Mouse (Mus musculus) layer of hippocampus, postnatal 10 days (tissue): ENCODE measurements around the gene Cog4. TPM values are rescaled to one million over a fixed set of nuclear protein-coding genes. Genes with fewer than 3 reads are reported as not detected.

Experiments
- DNase-seq, 2 experiments: peaks; one replicate each; pipeline ENCODE4 v3.0.0; 2021; ENCODE audit warnings: low spot score in 2 of 2
- long read RNA-seq: library from polyadenylated mRNA; stranded (forward); transcript quantifications from one replicate; pipeline ENCODE4 v2.0.0, GENCODE M21; 2023
- total RNA-seq, 2 experiments: library from RNA; stranded (reverse); gene quantifications; 2 replicates each; pipeline ENCODE4 v1.2.3; 2021

Gene Cog4
- total RNA-seq = 10 to 100 TPM; 49.4 to 52.1 TPM
- long read RNA-seq, transcript Cog4-201 (19 exons, 2,737 nt) = major isoform, 36 of 52 reads
- long read RNA-seq, partial matches to known transcripts = 7 of 52 reads
- long read RNA-seq, other reads (novel, unspliced or antisense) = 8 of 52 reads

- DNase-seq = peak; percentile 80 to 86
Observed at GRCm38 (mm10) chr8:110846405-110847170, at the start of gene Cog4, which contains the start of gene Sf3b3. Gene Cog4 (plus strand): TSS chr8:110846600. Gene Sf3b3 (minus strand): TSS chr8:110846787.

- DNase-seq = no peak
Observed at GRCm38 (mm10) chr8:110797086-110797485, 49.3 kb upstream of the Cog4 start.

- no peak for DNase-seq
Observed at GRCm38 (mm10) chr8:110802988-110803387, 43.4 kb upstream of the Cog4 start.

- DNase-seq = no peak
Observed at GRCm38 (mm10) chr8:110803856-110804255, 42.5 kb upstream of the Cog4 start.

- no peak for DNase-seq
Observed at GRCm38 (mm10) chr8:110804825-110805514, 41.4 kb upstream of the Cog4 start.

GRCm38 (mm10) chr8:110805669-110806068, 40.7 kb upstream of the Cog4 start, which contains the start of gene Il34:
Gene Il34 (minus strand): TSS chr8:110805924.
- no peak for DNase-seq

GRCm38 (mm10) chr8:110806146-110806545, 40.3 kb upstream of the Cog4 start:
- no peak for DNase-seq

- no peak for DNase-seq
Observed at GRCm38 (mm10) chr8:110808495-110809472, 37.6 kb upstream of the Cog4 start.

GRCm38 (mm10) chr8:110809831-110810230, 36.6 kb upstream of the Cog4 start:
- no peak for DNase-seq

- no peak for DNase-seq
Observed at GRCm38 (mm10) chr8:110810481-110811065, 35.8 kb upstream of the Cog4 start.

- DNase-seq = no peak
Observed at GRCm38 (mm10) chr8:110811116-110811515, 35.3 kb upstream of the Cog4 start.

GRCm38 (mm10) chr8:110811793-110812192, 34.6 kb upstream of the Cog4 start:
- DNase-seq = no peak

- DNase-seq = no peak
Observed at GRCm38 (mm10) chr8:110812349-110813080, 33.9 kb upstream of the Cog4 start.

GRCm38 (mm10) chr8:110813081-110813812, 33.2 kb upstream of the Cog4 start:
- no peak for DNase-seq

- DNase-seq = no peak
Observed at GRCm38 (mm10) chr8:110815308-110815707, 31.1 kb upstream of the Cog4 start.

GRCm38 (mm10) chr8:110816990-110817389, 29.4 kb upstream of the Cog4 start:
- DNase-seq = no peak

- DNase-seq = no peak
Observed at GRCm38 (mm10) chr8:110818593-110818992, 27.8 kb upstream of the Cog4 start.

- DNase-seq = no peak
Observed at GRCm38 (mm10) chr8:110820257-110820656, 26.1 kb upstream of the Cog4 start.

GRCm38 (mm10) chr8:110821960-110822359, 24.4 kb upstream of the Cog4 start:
- no peak for DNase-seq
